Mouse (Mus musculus): ENCODE measurements at regions not wholly inside any gene's neighbourhood (a gene's known extent, or its start where the extent isn't known, plus 50 kb on each side); places are given as distances from the start of the nearest gene placed in this dataset.

- no peak for ATAC-seq (replicated peaks; ENCODE audit: low FRiP score, low read depth)
Observed at GRCm38 (mm10) chr6:108606231-108606630, 54.2 kb upstream of the Bhlhe40 start.

GRCm38 (mm10) chr6:108608308-108608707 lies 52.1 kb upstream of the Bhlhe40 start:
- no peak for TF ChIP-seq CTCF (IDR thresholded peaks at IDR 0.05; ENCODE audit: low read depth)

More at GRCm38 (mm10) chr6:108606231-108606630, 54.2 kb upstream of the Bhlhe40 start:
- Histone ChIP-seq H3K27ac (no peak overlapping the region), H3K9me3 (replicated peaks; ENCODE audit: low read length) (no peaks in the 10 kb centered on the region), H3K27me3 (ENCODE audit: insufficient read depth, low read length) (no peaks in the 10 kb centered on the region), H3K9ac (ENCODE audit: low read depth, low read length) (no peak overlapping the region), H3K36me3 (ENCODE audit: insufficient read depth, low read length) (no peaks in the 10 kb centered on the region), H3K4me3 (replicated peaks; ENCODE audit: low read depth, low read length) (no peak overlapping the region), H3K4me2 (ENCODE audit: low read length) (no peak overlapping the region), H3K4me1 (replicated peaks; ENCODE audit: insufficient read depth, low read length) (no peaks in the 10 kb centered on the region)
- TF ChIP-seq CTCF (IDR thresholded peaks at IDR 0.05; ENCODE audit: low read depth): no peak
- DNase-seq (ENCODE audit: low spot score): no peak
- WGBS: 94% methylated on average over 8 of the region's 8 CpGs

More at GRCm38 (mm10) chr6:108608308-108608707, 52.1 kb upstream of the Bhlhe40 start:
- Histone ChIP-seq H3K27ac (no peak overlapping the region), H3K4me2 (ENCODE audit: low read length) (no peak overlapping the region), H3K27me3 (ENCODE audit: insufficient read depth, low read length) (no peaks in the 10 kb centered on the region), H3K9ac (ENCODE audit: low read depth, low read length) (no peak overlapping the region), H3K4me3 (replicated peaks; ENCODE audit: low read depth, low read length) (no peak overlapping the region), H3K9me3 (replicated peaks; ENCODE audit: low read length) (no peaks in the 10 kb centered on the region), H3K4me1 (replicated peaks; ENCODE audit: insufficient read depth, low read length) (no peaks in the 10 kb centered on the region), H3K36me3 (ENCODE audit: insufficient read depth, low read length) (no peaks in the 10 kb centered on the region)
- ATAC-seq (replicated peaks; ENCODE audit: low FRiP score, low read depth) (no peak), DNase-seq (ENCODE audit: low spot score) (peak; percentile 8)
- WGBS: 41% methylated on average over 7 of the region's 7 CpGs
